Mouse (Mus musculus): ENCODE measurements at regions not wholly inside any gene's neighbourhood (a gene's known extent, or its start where the extent isn't known, plus 50 kb on each side); places are given as distances from the start of the nearest gene placed in this dataset.

GRCm38 (mm10) chr15:6934564-6934980 lies 59.8 kb upstream of the Osmr start:
- no peak for DNase-seq (ENCODE audit: low read depth)

- DNase-seq (ENCODE audit: low read depth) = no peak
Observed at GRCm38 (mm10) chr15:6941491-6941890, 66.7 kb upstream of the Osmr start.

DNA sequence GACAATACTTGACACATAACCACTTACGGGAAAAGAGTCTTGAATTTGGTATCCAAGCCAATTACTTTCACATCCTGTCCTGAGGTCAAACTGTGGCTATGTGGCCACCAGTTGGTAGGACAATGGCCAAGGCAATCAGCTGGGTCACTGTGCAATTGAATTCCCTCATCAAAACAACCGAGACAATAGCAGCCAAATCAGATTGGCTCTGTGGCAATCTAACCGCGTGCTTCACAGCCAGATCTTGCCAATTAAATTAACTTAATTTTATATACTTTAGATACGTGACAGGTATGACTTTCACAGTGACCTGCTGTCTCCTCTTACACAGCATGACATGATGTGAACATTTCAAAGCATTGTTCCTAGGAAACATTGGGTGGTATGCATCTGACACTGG lies 74.5 kb upstream of the Osmr start:
- no peak for DNase-seq (ENCODE audit: low read depth)

GRCm38 (mm10) chr15:6949686-6950085 lies 74.9 kb upstream of the Osmr start:
- no peak for DNase-seq (ENCODE audit: low read depth)

- no peak for DNase-seq (ENCODE audit: low read depth)
Observed at GRCm38 (mm10) chr15:6950503-6950902, 75.7 kb upstream of the Osmr start.

- no peak for DNase-seq (ENCODE audit: low read depth)
Observed at GRCm38 (mm10) chr15:6953556-6953955, 78.8 kb upstream of the Osmr start.

- no peak for DNase-seq (ENCODE audit: low read depth)
Observed at GRCm38 (mm10) chr15:6953970-6954791, 79.4 kb upstream of the Osmr start.

DNA sequence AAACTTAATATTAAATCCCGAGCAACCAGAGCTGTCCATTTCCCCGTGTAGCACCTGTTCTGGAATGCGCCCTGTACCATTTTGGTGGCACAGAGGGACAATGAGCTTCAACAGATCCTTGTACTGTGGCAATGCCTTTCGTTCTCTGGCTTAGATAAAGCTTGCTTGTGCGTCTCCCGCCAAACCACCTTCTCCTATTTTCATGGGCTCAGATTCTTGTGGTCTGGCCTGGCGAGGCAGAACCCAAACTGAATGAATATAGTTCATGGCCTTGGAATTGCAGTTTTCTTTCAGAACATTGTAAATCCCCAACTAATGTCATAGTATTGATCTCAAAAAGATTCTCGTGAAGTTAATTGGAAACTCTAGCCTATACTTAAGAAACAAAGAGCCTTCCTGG lies 85.1 kb upstream of the Osmr start:
- DNase-seq (ENCODE audit: low read depth) = no peak

DNA sequence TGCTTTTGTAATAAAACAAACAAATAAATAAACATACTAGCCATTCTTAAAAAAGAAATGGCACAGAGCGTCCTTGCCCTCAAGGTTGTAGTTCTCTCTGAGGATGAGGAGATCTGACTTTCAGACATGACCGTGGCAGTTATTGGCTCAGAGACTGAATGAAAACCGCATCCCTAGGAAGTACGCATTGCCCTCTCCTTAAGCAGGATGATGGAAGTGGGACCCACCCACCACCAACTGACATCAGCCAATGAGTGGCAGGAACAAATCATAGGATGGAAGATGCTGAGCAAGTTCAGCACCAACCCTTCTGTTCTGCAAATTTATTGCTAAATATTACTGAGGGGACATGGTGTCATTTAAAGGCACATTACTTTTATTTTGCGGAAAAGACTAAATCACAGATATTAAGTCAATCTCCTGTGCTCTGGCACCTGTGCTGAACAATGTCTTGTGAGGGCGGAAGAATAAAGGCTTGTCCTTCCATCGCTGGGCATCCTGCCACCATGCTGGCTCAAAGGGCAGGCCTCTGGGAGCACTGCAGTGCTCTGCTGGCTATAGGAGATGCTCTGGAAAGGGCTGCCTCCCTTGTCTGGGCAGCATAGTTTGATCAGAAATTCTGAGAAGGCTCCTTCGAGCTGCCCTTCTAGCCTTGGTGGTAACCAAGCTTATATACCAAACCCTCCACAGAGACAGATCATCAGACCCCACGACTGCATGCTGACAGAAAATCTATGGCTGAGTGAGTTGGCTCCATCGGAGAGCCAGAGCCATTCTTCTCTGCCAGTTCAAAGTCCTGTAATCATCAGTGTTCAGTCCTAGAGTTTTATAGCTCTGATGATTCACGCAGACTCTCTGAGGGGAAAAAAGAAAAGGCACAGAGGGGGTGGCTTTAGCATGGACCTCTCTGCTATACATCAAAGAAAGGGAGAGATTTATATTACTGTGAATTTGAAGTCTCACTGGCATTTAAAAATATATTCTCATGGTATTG lies 86.3 kb upstream of the Osmr start:
- no peak for DNase-seq (ENCODE audit: low read depth)

DNA sequence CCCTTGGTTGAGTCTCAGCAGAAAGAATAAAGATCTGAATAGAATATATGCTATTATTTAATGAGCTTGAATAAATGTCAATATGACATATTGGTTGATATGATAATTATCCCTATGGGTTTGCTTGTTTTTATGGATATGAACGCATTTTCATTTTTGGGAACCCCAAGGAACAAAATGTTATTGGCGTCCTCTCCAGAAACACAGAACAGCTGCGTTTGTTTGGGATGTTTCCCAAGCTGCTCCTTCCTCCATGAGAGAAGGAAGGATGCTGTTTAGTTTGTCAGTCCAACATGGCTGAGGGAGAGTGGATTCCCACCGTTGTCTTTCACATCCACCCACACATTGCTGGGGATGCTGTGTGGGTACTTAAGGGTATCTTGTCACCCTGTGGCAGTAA lies 89.9 kb upstream of the Osmr start:
- DNase-seq (ENCODE audit: low read depth) = no peak

DNA sequence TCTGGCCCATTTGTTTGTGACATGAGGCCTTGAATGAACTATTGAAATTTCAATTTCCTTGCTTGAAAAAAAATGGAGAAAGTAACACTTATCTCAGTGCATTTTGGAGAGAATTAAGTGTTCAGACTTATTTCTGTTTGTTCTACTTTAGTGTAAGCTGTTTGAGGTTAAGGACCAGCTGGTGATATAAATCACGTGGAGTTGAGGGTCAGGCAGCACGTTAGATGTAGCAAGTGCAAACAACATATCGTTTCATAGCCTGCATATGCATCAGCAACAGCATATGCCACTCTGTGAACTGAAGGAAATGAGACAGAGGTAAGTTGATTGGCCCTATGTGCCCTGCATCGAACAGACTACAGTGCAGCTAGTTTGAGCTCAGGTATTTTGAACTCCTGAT lies 90.7 kb upstream of the Osmr start:
- no peak for DNase-seq (ENCODE audit: low read depth)

DNA sequence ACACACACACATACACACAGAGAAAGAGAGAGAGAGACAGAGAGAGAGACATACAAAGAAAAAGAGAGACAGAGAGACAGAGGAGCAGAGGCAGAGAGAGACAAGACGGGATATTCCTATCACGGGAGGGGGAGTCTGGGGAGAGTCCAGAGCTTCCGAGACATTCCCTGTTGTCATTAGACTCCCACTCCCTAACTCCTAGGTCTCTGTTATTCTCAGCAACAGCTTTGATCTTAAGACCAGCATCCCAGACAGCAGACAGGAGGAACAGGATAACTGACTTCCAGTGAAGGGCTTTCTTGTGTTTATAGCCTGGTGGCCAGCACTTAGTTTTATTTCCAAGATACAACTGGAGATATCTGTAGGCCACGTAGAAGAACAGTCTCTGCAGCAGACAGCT lies 99.6 kb upstream of the Osmr start:
- no peak for DNase-seq (ENCODE audit: low read depth)

DNA sequence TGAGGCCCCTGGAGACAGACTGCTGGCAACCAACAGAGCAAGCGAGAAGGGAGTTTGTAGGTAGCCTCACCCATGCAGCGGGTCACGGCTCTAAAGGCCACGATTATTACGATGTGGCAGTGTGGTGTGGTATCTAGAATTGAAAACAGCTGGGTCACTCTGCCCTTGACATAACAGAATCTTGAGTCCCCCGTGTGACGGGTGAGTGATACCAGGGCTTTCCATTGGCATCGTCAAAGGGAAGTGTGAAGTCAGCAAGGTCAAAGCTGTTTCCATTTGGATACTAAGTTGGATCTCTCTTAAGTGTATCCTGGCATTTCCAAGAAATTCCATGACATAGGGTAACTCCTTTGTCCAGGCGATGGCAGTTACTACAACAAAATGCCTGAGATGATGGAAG lies 106.7 kb upstream of the Osmr start:
- DNase-seq (ENCODE audit: low read depth) = no peak

DNA sequence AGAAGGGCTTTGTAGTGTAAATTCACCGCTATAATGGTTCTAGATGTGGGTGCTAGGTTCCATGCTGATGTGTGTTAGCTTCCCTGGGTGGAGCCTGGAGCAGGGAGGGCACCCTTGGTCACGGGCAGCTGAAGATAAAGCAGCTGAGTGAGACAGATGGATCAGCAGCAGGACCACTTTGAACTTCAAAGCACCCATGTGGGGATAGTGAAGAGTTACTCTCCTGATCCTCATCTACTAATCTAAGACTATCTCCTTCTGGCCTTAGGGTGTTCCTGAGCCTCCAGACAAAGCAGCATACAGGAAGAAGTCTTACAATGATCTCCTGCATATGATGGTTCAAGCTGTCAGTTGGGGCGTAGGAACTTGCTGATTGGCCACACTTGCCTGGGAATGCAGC lies 107.1 kb upstream of the Lifr start:
- DNase-seq (ENCODE audit: low read depth) = no peak

DNA sequence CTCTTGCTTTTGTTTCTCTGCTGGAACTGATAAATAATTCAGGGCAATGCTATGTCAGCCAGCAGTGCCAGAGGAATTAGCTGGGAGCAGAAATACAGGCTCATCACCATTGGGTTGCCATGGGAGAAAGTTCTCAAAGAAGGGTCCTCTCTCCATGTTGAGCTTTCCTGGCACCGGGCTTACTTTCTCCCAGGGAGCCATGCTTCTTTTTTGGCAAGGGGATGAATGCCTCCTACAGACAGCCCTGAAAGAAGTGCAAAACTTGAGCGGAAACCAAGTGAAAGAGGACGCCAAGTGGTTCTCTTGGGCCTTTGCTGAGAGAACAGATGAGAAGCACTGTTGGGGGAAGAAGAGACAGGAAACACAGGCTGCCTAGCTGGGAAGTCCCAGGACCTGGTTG lies 102.2 kb upstream of the Lifr start:
- no peak for DNase-seq (ENCODE audit: low read depth)

- no peak for DNase-seq (ENCODE audit: low read depth)
Observed at GRCm38 (mm10) chr15:6989094-6989493, 101.3 kb upstream of the Lifr start.

DNA sequence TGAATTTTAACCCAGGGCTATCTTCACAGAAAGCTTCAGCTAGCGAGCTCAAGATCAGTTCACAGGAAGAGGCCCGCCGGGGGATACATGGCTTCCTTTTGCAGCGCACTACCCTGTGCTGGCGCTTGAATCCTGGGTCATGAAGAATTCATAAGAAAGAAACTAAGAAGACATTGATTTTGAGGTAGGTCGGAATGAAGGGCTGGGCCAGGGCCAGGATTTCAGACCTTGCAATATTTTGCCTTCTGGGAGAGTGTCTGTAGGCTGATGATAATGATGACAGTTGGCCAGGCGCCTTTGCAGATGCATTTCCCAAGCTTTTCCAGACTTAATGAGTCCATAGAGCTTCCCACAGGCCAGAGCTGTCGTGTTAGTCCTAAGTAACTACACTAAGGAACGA lies 97.2 kb upstream of the Lifr start:
- no peak for DNase-seq (ENCODE audit: low read depth)

- DNase-seq (ENCODE audit: low read depth) = no peak
Observed at GRCm38 (mm10) chr15:6995246-6995645, 95.2 kb upstream of the Lifr start.

DNA sequence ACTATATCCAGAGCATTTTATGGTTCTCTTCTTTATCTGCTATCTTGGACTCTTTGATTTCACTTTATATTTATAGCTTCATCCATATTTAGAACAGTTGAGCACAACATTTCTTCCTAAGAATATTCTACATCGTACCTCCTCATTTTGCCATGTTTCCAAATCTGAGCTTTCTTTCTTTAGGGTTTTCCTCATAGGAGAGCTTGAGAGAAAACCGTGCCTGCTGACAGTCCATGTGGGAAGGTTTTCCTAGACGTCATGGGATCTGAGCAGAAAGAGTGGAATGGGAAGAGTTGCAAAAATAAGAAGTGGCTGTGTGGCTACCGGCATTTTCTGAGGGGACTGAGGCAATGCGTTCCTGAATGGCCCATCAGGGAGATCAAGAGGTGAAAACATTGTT lies 92.5 kb upstream of the Lifr start:
- no peak for DNase-seq (ENCODE audit: low read depth)

- no peak for DNase-seq (ENCODE audit: low read depth)
Observed at GRCm38 (mm10) chr15:6998576-6999070, 91.8 kb upstream of the Lifr start.

DNA sequence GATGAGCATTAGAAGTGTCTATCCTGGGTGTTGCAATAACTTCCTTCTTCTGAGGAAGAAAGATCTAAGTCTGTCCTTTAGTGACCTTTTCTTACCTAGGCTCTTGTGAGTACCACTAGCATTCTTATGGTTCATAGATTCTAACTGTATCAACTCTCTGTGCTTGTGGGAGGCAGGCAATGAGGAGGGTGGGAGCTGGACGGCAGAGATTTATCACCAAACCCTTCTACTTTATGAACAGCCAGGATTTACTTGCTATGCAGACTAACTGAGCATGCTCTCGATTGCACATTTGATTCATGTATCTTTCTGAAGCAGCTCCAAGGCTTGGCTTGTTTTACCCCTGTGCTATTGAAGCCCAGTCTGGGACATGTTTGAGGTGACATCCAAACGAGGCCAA lies 90.7 kb upstream of the Lifr start:
- no peak for DNase-seq (ENCODE audit: low read depth)

DNA sequence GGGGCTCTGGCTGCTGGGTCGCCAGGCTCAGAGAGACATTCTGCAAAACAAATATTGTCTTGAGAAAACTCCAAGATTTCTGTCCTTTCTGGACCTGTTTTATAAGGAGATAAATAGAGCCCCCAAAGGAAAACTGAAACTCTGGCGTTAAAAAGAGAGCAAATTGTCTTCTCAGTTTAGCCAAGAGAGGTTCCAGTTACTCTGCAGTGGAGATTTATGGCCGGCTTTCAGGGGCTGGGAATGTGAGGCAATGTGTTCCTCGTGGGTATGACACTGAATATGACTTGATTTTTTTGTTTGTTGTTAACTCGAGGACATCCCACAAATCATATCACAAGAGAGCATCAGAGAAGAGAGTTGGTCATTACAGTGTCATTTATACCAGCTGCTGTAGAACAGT lies 88.2 kb upstream of the Lifr start:
- DNase-seq (ENCODE audit: low read depth) = no peak

- no peak for DNase-seq (ENCODE audit: low read depth)
Observed at GRCm38 (mm10) chr15:7003311-7003710, 87.1 kb upstream of the Lifr start.
